Mouse (Mus musculus): ENCODE data around the gene Ppp1r11.
"Not testable (repeated sequence)": the region's sequence is repeated elsewhere in the genome, so short reads cannot be mapped to it uniquely, and the experiment has no call there.

Ppp1r11 gene

GRCm38 (mm10) chr17:36950981-36951947 is at the start of gene Ppp1r11:
Gene Ppp1r11, minus strand, starts transcription at chr17:36951741.
- peak; percentile 99 for DNase-seq (ENCODE audit: low read depth, low spot score)

GRCm38 (mm10) chr17:37000863-37001262 is 49.3 kb upstream of the Ppp1r11 start, which contains the start of gene Zfp57:
Gene Zfp57, plus strand, starts transcription at chr17:37001163.
- DNase-seq (ENCODE audit: low read depth, low spot score), result no peak

- DNase-seq (ENCODE audit: low read depth, low spot score), result no peak
Observed at GRCm38 (mm10) chr17:36998477-36998876, 46.9 kb upstream of the Ppp1r11 start.

GRCm38 (mm10) chr17:36997033-36997735 is 45.6 kb upstream of the Ppp1r11 start:
- DNase-seq (ENCODE audit: low read depth, low spot score), result peak; percentile 26

GRCm38 (mm10) chr17:36995448-36995847 is 43.9 kb upstream of the Ppp1r11 start:
- DNase-seq (ENCODE audit: low read depth, low spot score), result no peak

GRCm38 (mm10) chr17:36994528-36994927 is 43.0 kb upstream of the Ppp1r11 start:
- no peak for DNase-seq (ENCODE audit: low read depth, low spot score)

- DNase-seq (ENCODE audit: low read depth, low spot score), result no peak
Observed at GRCm38 (mm10) chr17:36993770-36994325, 42.3 kb upstream of the Ppp1r11 start.

DNA sequence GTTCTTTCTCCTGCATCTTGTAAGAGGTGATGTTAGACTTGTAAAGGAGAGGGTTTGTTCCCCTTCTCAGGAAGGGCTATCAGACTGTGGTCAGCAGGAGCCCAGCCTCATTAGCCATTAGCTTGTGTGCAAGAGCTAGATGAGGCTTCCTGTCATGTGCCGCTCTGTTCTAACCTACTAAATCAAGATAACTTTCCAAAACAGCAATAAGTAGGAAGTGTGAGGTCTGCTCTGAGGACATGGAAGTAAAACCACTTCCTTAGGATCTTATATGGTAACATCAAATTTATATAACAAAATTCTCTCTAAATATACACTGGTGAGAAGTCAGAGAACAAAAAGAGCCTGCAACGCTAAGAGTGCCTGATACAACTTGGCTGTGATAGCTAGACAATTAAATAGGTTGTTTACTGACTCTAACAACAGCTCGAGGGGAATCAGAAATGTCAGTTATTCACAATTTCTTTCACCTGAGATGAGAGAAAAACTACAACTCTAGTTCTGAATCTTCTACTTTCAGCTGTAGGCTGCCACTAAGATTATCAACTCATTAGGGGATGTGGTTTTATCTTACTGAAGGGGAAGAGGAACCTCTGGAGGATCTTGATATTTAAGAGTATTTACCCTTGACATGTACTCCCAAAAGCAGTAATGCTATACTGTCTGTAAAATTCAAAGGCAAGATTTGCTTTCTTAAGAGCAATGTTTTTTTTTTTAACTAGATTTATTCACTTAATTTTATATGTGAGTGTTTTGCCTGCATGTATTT is 41.0 kb upstream of the Ppp1r11 start:
- DNase-seq (ENCODE audit: low read depth, low spot score), result no peak

GRCm38 (mm10) chr17:36990630-36991029 is 39.1 kb upstream of the Ppp1r11 start:
- DNase-seq (ENCODE audit: low read depth, low spot score), result not testable (repeated sequence)

GRCm38 (mm10) chr17:36989437-36989836 is 37.9 kb upstream of the Ppp1r11 start, which contains the start of gene H2-M5:
Gene H2-M5, minus strand, starts transcription at chr17:36989537.
- DNase-seq (ENCODE audit: low read depth, low spot score), result no peak

- DNase-seq (ENCODE audit: low read depth, low spot score), result no peak
Observed at GRCm38 (mm10) chr17:36988475-36988874, 36.9 kb upstream of the Ppp1r11 start.

- DNase-seq (ENCODE audit: low read depth, low spot score), result no peak
Observed at GRCm38 (mm10) chr17:36982253-36983155, 31.0 kb upstream of the Ppp1r11 start.

DNA sequence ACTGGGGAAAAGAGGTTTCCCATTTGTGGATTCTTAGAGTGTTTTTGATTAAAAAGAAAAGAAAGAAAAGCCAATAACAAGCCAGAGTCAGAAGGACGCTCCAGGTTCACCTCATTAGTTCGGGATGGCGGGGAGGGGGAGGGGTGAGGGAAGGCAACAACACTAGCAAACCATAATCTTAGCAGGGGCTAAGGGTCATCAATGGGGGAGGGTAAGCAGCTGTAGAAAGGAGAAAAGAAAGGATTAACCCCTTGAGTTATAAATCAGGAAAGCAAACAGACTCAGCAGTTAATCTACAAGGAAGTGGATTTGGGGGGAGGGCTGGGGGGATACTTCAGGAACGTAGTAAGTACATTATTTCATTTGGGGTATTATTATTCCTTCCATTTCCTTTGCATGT is 30.3 kb upstream of the Ppp1r11 start:
- no peak for DNase-seq (ENCODE audit: low read depth, low spot score)

- DNase-seq (ENCODE audit: low read depth, low spot score), result no peak
Observed at GRCm38 (mm10) chr17:36981221-36981813, 29.8 kb upstream of the Ppp1r11 start, which contains the start of gene 2410137M14Rik. Gene 2410137M14Rik, minus strand, starts transcription at chr17:36981237.

GRCm38 (mm10) chr17:36973271-36973787 is 21.8 kb upstream of the Ppp1r11 start:
- DNase-seq (ENCODE audit: low read depth, low spot score), result no peak

- no peak for DNase-seq (ENCODE audit: low read depth, low spot score)
Observed at GRCm38 (mm10) chr17:36972791-36973190, 21.2 kb upstream of the Ppp1r11 start.

DNA sequence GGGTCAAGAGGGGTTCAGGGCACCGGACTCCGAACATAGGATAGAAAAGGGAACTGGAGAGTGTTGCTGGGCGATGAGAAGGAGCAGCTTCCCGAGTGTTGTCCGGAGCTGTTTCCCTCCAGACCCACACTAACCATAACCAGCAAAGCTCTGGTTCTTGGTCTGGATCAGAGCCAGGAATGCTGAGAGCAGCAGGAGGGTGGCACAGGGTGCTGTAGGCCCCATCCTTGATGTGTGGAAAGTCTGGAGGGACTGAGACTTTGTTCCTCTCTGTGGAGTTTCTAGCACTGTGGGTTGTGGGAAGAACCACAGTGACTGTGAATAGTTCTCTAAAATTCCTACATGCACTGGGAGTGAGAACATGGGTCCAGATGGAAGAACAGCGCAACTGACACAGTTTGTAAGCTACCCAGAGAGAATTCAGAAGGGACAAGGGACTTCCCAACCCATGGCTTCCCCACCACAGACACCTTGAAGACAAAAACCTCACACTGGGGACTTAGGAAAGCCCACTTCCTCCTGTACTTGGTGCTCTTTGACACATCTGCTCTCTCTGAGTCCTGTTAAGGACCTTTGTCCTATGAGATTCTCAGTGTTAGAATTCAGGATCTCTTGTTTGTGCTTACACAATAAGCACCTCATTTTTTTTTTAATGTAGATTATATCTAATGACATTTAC is 19.8 kb upstream of the Ppp1r11 start:
- no peak for DNase-seq (ENCODE audit: low read depth, low spot score)

- DNase-seq (ENCODE audit: low read depth, low spot score), result no peak
Observed at GRCm38 (mm10) chr17:36970316-36970890, 18.9 kb upstream of the Ppp1r11 start.

GRCm38 (mm10) chr17:36966875-36967274 is 15.3 kb upstream of the Ppp1r11 start:
- DNase-seq (ENCODE audit: low read depth, low spot score), result no peak
